Mouse (Mus musculus) cerebellum, adult (tissue): Measurements from ENCODE around the gene Dcaf1.

Source experiments
- ATAC-seq: cut with Nextera tagmentation; 2 replicates; pipeline ENCODE4 v1.9.2; 2017; ENCODE audit warnings: mild to moderate bottlenecking, moderate library complexity, mixed read lengths; ENCODE audit not compliant: insufficient number of reproducible peaks, low FRiP score, low TSS enrichment

Gene Dcaf1

GRCm38 (mm10) chr9:106821618-106822380, at the start of gene Dcaf1:
Gene Dcaf1 (plus strand): TSS chr9:106821874.
- peak; percentile 98 for ATAC-seq

- no peak for ATAC-seq
Observed at GRCm38 (mm10) chr9:106776116-106776515, 45.6 kb upstream of the Dcaf1 start.

GRCm38 (mm10) chr9:106777423-106777822, 44.3 kb upstream of the Dcaf1 start:
- ATAC-seq = no peak

- ATAC-seq = no peak
Observed at GRCm38 (mm10) chr9:106778319-106778718, 43.4 kb upstream of the Dcaf1 start.

- no peak for ATAC-seq
Observed at GRCm38 (mm10) chr9:106780086-106780485, 41.6 kb upstream of the Dcaf1 start.

GRCm38 (mm10) chr9:106783554-106783953, 38.1 kb upstream of the Dcaf1 start:
- ATAC-seq = no peak

GRCm38 (mm10) chr9:106785206-106785605, 36.5 kb upstream of the Dcaf1 start:
- ATAC-seq = no peak

GRCm38 (mm10) chr9:106787979-106788811, 33.5 kb upstream of the Dcaf1 start:
- no peak; the same call in 1 of the 2 replicates for ATAC-seq

GRCm38 (mm10) chr9:106788812-106789321, 32.8 kb upstream of the Dcaf1 start, which contains the start of gene Rad54l2:
Gene Rad54l2 (minus strand): TSS chr9:106789194.
- ATAC-seq = peak; percentile 80

GRCm38 (mm10) chr9:106789363-106789762, 32.3 kb upstream of the Dcaf1 start:
- ATAC-seq = no peak

GRCm38 (mm10) chr9:106790831-106791230, 30.8 kb upstream of the Dcaf1 start:
- no peak for ATAC-seq

GRCm38 (mm10) chr9:106806503-106806902, 15.2 kb upstream of the Dcaf1 start:
- ATAC-seq = no peak

GRCm38 (mm10) chr9:106818191-106818590, 3.5 kb upstream of the Dcaf1 start:
- ATAC-seq = no peak

- ATAC-seq = no peak
Observed at GRCm38 (mm10) chr9:106819201-106819600, 2.5 kb upstream of the Dcaf1 start.

- ATAC-seq = no peak
Observed at GRCm38 (mm10) chr9:106821050-106821617, 540 bp upstream of the Dcaf1 start.

GRCm38 (mm10) chr9:106822381-106823104, 869 bp downstream of the Dcaf1 start:
- ATAC-seq = 0 out of 2 replicates have a peak, but pooled peaks have one; percentile 7

- ATAC-seq = no peak
Observed at GRCm38 (mm10) chr9:106840569-106840968, 18.9 kb downstream of the Dcaf1 start.

GRCm38 (mm10) chr9:106842800-106843199, 21.1 kb downstream of the Dcaf1 start:
- no peak for ATAC-seq

- ATAC-seq = no peak
Observed at GRCm38 (mm10) chr9:106856664-106857063, 35.0 kb downstream of the Dcaf1 start.

- ATAC-seq = no peak
Observed at GRCm38 (mm10) chr9:106858036-106858435, 36.4 kb downstream of the Dcaf1 start.
